Mouse (Mus musculus) CH12.LX (cell line): ENCODE measurements around the gene March10.

Source experiments
- CHD2 ChIP-seq: IDR thresholded peaks from 2 replicates; pipeline ENCODE4 v1.6.1; 2011; ENCODE audit warnings: low read length, improper control_type of control experiment
- CTCF ChIP-seq, 2 experiments: IDR thresholded peaks in 1 of 2; conservative IDR thresholded peaks in 1 of 2; 2 replicates each; pipeline ENCODE4 v1.5.1; 2011 to 2012; ENCODE audit warnings: low read depth in 2 of 2, low read length in 2 of 2, improper control_type of control experiment in 1 of 2, inconsistent platforms in 1 of 2, mild to moderate bottlenecking in 1 of 2, moderate library complexity in 1 of 2
- E2F4 ChIP-seq: IDR thresholded peaks from 2 replicates; pipeline ENCODE4 v1.6.1; 2011; ENCODE audit warnings: low read depth, low read length, improper control_type of control experiment; ENCODE audit not compliant: insufficient replicate concordance
- ELF1 ChIP-seq: IDR thresholded peaks from 2 replicates; pipeline ENCODE4 v1.6.1; 2014; ENCODE audit warnings: low read depth, mild to moderate bottlenecking, inconsistent platforms, low read length, improper control_type of control experiment
- EP300 ChIP-seq: IDR thresholded peaks from 2 replicates; pipeline ENCODE4 v1.6.1; 2011; ENCODE audit warnings: low read length, improper control_type of control experiment
- HCFC1 ChIP-seq: IDR thresholded peaks from 2 replicates; pipeline ENCODE4 v1.6.1; 2012; ENCODE audit warnings: low read depth, mild to moderate bottlenecking, inconsistent platforms, low read length, improper control_type of control experiment
- JUN ChIP-seq: IDR thresholded peaks from 2 replicates; pipeline ENCODE4 v1.6.1; 2011; ENCODE audit warnings: low read depth, mild to moderate bottlenecking, low read length, improper control_type of control experiment, moderate library complexity; ENCODE audit not compliant: insufficient read depth
- KAT2A ChIP-seq: IDR thresholded peaks from 2 replicates; pipeline ENCODE4 v1.6.1; 2012; ENCODE audit warnings: low read length, improper control_type of control experiment, inconsistent platforms; ENCODE audit not compliant: insufficient replicate concordance
- MEF2A ChIP-seq: IDR thresholded peaks from 2 replicates; pipeline ENCODE4 v1.6.1; 2014; ENCODE audit warnings: low read depth, mild to moderate bottlenecking, inconsistent platforms, low read length, improper control_type of control experiment, borderline replicate concordance
- NELFE ChIP-seq: IDR thresholded peaks from 2 replicates; pipeline ENCODE4 v1.6.1; 2011; ENCODE audit warnings: low read depth, low read length, improper control_type of control experiment
- POLR2A ChIP-seq: IDR thresholded peaks from 2 replicates; pipeline ENCODE4 v1.6.1; 2011; ENCODE audit warnings: low read depth, mild to moderate bottlenecking, improper control_type of control experiment, low read length
- SIN3A ChIP-seq: IDR thresholded peaks from 2 replicates; pipeline ENCODE4 v1.6.1; 2012; ENCODE audit warnings: low read length, improper control_type of control experiment, inconsistent platforms
- UBTF ChIP-seq: IDR thresholded peaks from 2 replicates; pipeline ENCODE4 v1.6.1; 2012; ENCODE audit warnings: low read depth, mild to moderate bottlenecking, inconsistent platforms, low read length, improper control_type of control experiment, moderate library complexity
- ZC3H11A ChIP-seq: IDR thresholded peaks from 2 replicates; pipeline ENCODE4 v1.6.1; 2012; ENCODE audit warnings: low read depth, mild to moderate bottlenecking, inconsistent platforms, low read length, improper control_type of control experiment

DNA sequence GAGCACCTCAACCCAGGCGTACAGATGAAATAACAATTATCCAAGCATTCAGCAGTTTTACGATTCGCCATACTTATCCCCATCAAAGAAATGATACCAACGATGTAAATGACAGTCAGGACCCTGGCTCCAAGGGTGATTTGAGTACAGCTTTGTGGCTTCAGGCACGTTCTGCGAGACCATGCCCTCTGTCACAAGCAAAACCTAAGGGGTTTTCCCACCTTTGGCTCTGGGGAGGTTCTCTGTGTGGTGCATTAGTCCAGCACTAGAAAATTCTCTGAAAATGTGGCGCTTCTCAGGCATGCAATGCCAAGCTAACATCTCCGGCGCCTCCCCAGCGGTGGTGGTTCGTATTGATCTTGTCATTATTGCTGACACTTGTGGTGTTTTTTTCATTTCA, 47.1 kb downstream of the March10 start:
- TF ChIP-seq E2F4 (no peak), CTCF (conservative IDR thresholded peaks at IDR 0.05 in 1 of 2, IDR thresholded peaks at IDR 0.05 in 1 of 2; ENCODE audit: low read depth in 2 of 2, low read length in 2 of 2) (no peak), ELF1 (no peak), POLR2A (no peak), JUN (no peak), EP300 (no peak), CHD2 (no peak), ZC3H11A (no peak), HCFC1 (no peak), SIN3A (no peak), UBTF (no peak), NELFE (no peak), MEF2A (no peak), KAT2A (no peak)
